Mouse (Mus musculus): ENCODE measurements around the gene Klhdc4. TPM values are rescaled to one million over a fixed set of nuclear protein-coding genes. Genes with fewer than 3 reads are reported as not detected.
A peak's percentile ranks its signal among the peaks of the same experiment; 100 is the strongest.

The Klhdc4 gene
- polyA plus RNA-seq, 1 experiment from 2014 or later = 38.8 TPM

- no peak overlapping the region for H3K4me2 ChIP-seq (ENCODE audit: low read depth, low read length)
- H3K4me3 ChIP-seq (ENCODE audit: low read length) = no peak overlapping the region
- H3K27me3 ChIP-seq (replicated peaks; ENCODE audit: control insufficient read depth, insufficient read depth, low read length) = no peaks in the 10 kb centered on the region
- H3K36me3 ChIP-seq (ENCODE audit: control insufficient read depth, insufficient read depth, low read length) = no peaks in the 10 kb centered on the region
- H3K4me1 ChIP-seq (ENCODE audit: control insufficient read depth, insufficient read depth, low read length) = no peaks in the 10 kb centered on the region
- no peaks in the 10 kb centered on the region for H3K9me3 ChIP-seq (ENCODE audit: control insufficient read depth, low read length)
- no peak overlapping the region for H3K27ac ChIP-seq (ENCODE audit: low read length)
- 96% methylated on average over 5 of the region's 5 CpGs for WGBS
- ATAC-seq = no peak
- no peak overlapping the region for H3K9ac ChIP-seq (ENCODE audit: low read depth, low read length)
Observed at GRCm38 (mm10) chr8:121804829-121805228, 24.5 kb downstream of the Klhdc4 start.

DNA sequence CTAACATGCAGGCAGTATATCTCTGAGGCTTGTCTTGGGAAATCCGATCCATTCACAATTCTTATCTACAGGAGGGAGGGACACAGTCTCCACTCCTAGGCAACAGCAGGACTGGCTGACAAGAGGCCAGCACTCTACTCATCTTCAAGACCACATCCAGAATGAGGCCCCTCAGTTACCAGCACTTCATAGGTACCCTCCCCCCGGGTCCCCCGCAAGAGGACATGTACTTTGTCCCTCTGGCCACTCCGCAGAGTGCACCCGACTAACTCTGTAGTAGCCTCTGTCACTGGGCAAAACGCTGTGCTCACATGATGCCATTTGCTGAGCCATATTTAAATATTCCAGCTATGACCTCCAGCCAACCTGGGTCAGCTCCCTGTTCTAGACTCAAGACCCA, 31.0 kb downstream of the Klhdc4 start:
- Histone ChIP-seq H3K4me2 (ENCODE audit: low read depth, low read length) (no peak overlapping the region), H3K4me3 (ENCODE audit: low read length) (no peak overlapping the region), H3K27ac (ENCODE audit: low read length) (no peak overlapping the region), H3K27me3 (replicated peaks; ENCODE audit: control insufficient read depth, insufficient read depth, low read length) (no peaks in the 10 kb centered on the region), H3K9me3 (ENCODE audit: control insufficient read depth, low read length) (no peaks in the 10 kb centered on the region), H3K4me1 (ENCODE audit: control insufficient read depth, insufficient read depth, low read length) (no peaks in the 10 kb centered on the region), H3K36me3 (ENCODE audit: control insufficient read depth, insufficient read depth, low read length) (0 out of 2 replicates have a peak, but pooled peaks cover 7% of the 10 kb centered on the region), H3K9ac (ENCODE audit: low read depth, low read length) (no peak overlapping the region)
- no peak for ATAC-seq
- WGBS = 77% methylated on average over 6 of the region's 6 CpGs

- H3K9ac ChIP-seq (ENCODE audit: low read depth, low read length) = no peak overlapping the region
- ATAC-seq = no peak
- WGBS = 90% methylated on average over 11 of the region's 11 CpGs
- H3K27me3 ChIP-seq (replicated peaks; ENCODE audit: control insufficient read depth, insufficient read depth, low read length) = no peaks in the 10 kb centered on the region
- no peak overlapping the region for H3K27ac ChIP-seq (ENCODE audit: low read length)
- H3K36me3 ChIP-seq (ENCODE audit: control insufficient read depth, insufficient read depth, low read length) = 0 out of 2 replicates have a peak, but pooled peaks cover 7% of the 10 kb centered on the region
- no peaks in the 10 kb centered on the region for H3K9me3 ChIP-seq (ENCODE audit: control insufficient read depth, low read length)
- H3K4me2 ChIP-seq (ENCODE audit: low read depth, low read length) = no peak overlapping the region
- no peak overlapping the region for H3K4me3 ChIP-seq (ENCODE audit: low read length)
- H3K4me1 ChIP-seq (ENCODE audit: control insufficient read depth, insufficient read depth, low read length) = no peaks in the 10 kb centered on the region
Observed at GRCm38 (mm10) chr8:121796406-121796805, 33.0 kb downstream of the Klhdc4 start.

DNA sequence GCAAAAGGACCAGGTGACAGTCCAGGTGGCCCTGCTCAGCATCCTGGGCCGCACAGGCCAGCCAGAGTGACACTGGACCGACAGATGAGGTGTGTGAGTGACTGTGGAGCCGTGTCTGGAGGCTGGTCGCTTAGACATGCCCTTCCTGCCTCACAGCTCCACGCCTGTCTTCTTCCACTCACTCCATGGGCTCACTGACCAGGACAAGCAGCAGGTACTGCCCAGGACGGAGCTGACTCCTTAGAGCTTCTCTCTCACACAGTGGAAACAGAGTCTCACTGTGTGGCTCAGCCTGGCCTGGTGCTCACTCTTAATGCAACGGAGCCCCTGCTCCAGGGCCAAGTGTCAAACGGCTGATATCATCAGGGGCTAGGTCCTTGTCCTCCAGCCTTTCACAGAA, 33.9 kb downstream of the Klhdc4 start:
- no peaks in the 10 kb centered on the region for H3K9me3 ChIP-seq (ENCODE audit: control insufficient read depth, low read length)
- H3K4me2 ChIP-seq (ENCODE audit: low read depth, low read length) = no peak overlapping the region
- no peak overlapping the region for H3K4me3 ChIP-seq (ENCODE audit: low read length)
- H3K9ac ChIP-seq (ENCODE audit: low read depth, low read length) = no peak overlapping the region
- no peaks in the 10 kb centered on the region for H3K27me3 ChIP-seq (replicated peaks; ENCODE audit: control insufficient read depth, insufficient read depth, low read length)
- no peak overlapping the region for H3K27ac ChIP-seq (ENCODE audit: low read length)
- WGBS = 88% methylated on average over 8 of the region's 8 CpGs
- no peak for ATAC-seq
- H3K36me3 ChIP-seq (ENCODE audit: control insufficient read depth, insufficient read depth, low read length) = 0 out of 2 replicates have a peak, but pooled peaks cover 7% of the 10 kb centered on the region
- H3K4me1 ChIP-seq (ENCODE audit: control insufficient read depth, insufficient read depth, low read length) = no peaks in the 10 kb centered on the region

DNA sequence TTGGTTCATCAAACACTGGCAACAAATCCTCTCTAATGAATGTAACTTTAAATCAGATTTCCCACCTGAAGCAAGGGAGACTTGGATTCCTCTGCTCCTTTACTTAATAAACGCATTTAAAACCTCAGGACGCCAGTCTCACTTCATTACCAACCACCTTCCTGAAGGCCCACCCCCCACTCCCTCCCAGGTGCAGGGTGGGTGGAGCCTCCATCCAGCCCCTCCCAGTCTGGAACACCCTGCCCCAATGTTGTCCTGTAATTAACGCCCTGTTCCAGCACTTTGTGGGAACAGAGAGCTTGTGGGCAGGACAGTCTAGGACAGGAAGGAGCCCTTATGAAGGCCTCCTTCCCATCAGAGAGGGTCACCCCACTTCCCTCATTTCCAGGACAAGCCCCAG, 35.2 kb downstream of the Klhdc4 start:
- H3K4me1 ChIP-seq (ENCODE audit: control insufficient read depth, insufficient read depth, low read length) = no peaks in the 10 kb centered on the region
- 46% methylated on average over 3 of the region's 3 CpGs for WGBS
- ATAC-seq = no peak

DNA sequence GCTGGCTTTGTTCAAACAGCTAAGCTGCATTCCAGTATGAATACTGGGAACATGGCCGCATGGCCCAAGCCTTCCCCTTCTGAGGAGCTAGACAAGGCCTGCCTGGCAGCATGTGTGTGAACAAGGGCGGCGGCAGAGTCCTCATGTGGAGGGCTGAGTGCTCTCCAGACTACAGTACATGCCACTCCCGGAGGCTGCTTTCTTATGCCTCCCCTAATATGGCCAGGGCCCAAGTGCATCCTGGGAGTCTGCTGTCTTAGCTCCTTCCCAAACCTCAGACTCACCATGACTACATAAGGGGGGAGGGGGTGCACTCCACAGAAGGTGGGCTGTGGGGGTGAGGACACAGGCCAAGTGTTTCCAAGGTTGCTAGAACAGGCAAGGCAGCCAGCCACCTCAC, 36.7 kb downstream of the Klhdc4 start:
- whole genome bisulfite sequencing = 56% methylated on average over 4 of the region's 4 CpGs
- ATAC-seq = no peak
- Histone ChIP-seq H3K4me3 (ENCODE audit: low read length) (no peak overlapping the region), H3K4me1 (ENCODE audit: control insufficient read depth, insufficient read depth, low read length) (no peaks in the 10 kb centered on the region), H3K36me3 (ENCODE audit: control insufficient read depth, insufficient read depth, low read length) (0 out of 2 replicates have a peak, but pooled peaks cover 7% of the 10 kb centered on the region), H3K4me2 (ENCODE audit: low read depth, low read length) (no peak overlapping the region), H3K27ac (ENCODE audit: low read length) (0 out of 2 replicates have a peak overlapping the region, but pooled peaks have one; percentile 12), H3K27me3 (replicated peaks; ENCODE audit: control insufficient read depth, insufficient read depth, low read length) (no peaks in the 10 kb centered on the region), H3K9ac (ENCODE audit: low read depth, low read length) (no peak overlapping the region), H3K9me3 (ENCODE audit: control insufficient read depth, low read length) (no peaks in the 10 kb centered on the region)

More for the DNA sequence above, 35.2 kb downstream of the Klhdc4 start:
- Histone ChIP-seq H3K9me3 (ENCODE audit: control insufficient read depth, low read length) (no peaks in the 10 kb centered on the region), H3K27ac (ENCODE audit: low read length) (no peak overlapping the region), H3K4me2 (ENCODE audit: low read depth, low read length) (no peak overlapping the region), H3K36me3 (ENCODE audit: control insufficient read depth, insufficient read depth, low read length) (0 out of 2 replicates have a peak, but pooled peaks cover 7% of the 10 kb centered on the region), H3K27me3 (replicated peaks; ENCODE audit: control insufficient read depth, insufficient read depth, low read length) (no peaks in the 10 kb centered on the region), H3K4me3 (ENCODE audit: low read length) (no peak overlapping the region), H3K9ac (ENCODE audit: low read depth, low read length) (no peak overlapping the region)

- no peak overlapping the region for H3K9ac ChIP-seq (ENCODE audit: low read depth, low read length)
- 0 out of 2 replicates have a peak, but pooled peaks cover 4% of the 10 kb centered on the region for H3K36me3 ChIP-seq (ENCODE audit: control insufficient read depth, insufficient read depth, low read length)
- no peak for ATAC-seq
- no peak overlapping the region for H3K4me2 ChIP-seq (ENCODE audit: low read depth, low read length)
- no peak overlapping the region for H3K4me3 ChIP-seq (ENCODE audit: low read length)
- H3K9me3 ChIP-seq (ENCODE audit: control insufficient read depth, low read length) = no peaks in the 10 kb centered on the region
- WGBS = 56% methylated on average over 7 of the region's 7 CpGs
- H3K27me3 ChIP-seq (replicated peaks; ENCODE audit: control insufficient read depth, insufficient read depth, low read length) = no peaks in the 10 kb centered on the region
- no peaks in the 10 kb centered on the region for H3K4me1 ChIP-seq (ENCODE audit: control insufficient read depth, insufficient read depth, low read length)
- no peak overlapping the region for H3K27ac ChIP-seq (ENCODE audit: low read length)
Observed at GRCm38 (mm10) chr8:121792159-121792558, 37.2 kb downstream of the Klhdc4 start.

- no peaks in the 10 kb centered on the region for H3K9me3 ChIP-seq (ENCODE audit: control insufficient read depth, low read length)
- no peaks in the 10 kb centered on the region for H3K4me1 ChIP-seq (ENCODE audit: control insufficient read depth, insufficient read depth, low read length)
- H3K4me3 ChIP-seq (ENCODE audit: low read length) = no peak overlapping the region
- H3K4me2 ChIP-seq (ENCODE audit: low read depth, low read length) = no peak overlapping the region
- ATAC-seq = no peak
- no peak overlapping the region for H3K27ac ChIP-seq (ENCODE audit: low read length)
- H3K36me3 ChIP-seq (ENCODE audit: control insufficient read depth, insufficient read depth, low read length) = no peaks in the 10 kb centered on the region
- H3K9ac ChIP-seq (ENCODE audit: low read depth, low read length) = no peak overlapping the region
- 84% methylated on average over 8 of the region's 8 CpGs for WGBS
- no peaks in the 10 kb centered on the region for H3K27me3 ChIP-seq (replicated peaks; ENCODE audit: control insufficient read depth, insufficient read depth, low read length)
Observed at GRCm38 (mm10) chr8:121788786-121789185, 40.6 kb downstream of the Klhdc4 start.

DNA sequence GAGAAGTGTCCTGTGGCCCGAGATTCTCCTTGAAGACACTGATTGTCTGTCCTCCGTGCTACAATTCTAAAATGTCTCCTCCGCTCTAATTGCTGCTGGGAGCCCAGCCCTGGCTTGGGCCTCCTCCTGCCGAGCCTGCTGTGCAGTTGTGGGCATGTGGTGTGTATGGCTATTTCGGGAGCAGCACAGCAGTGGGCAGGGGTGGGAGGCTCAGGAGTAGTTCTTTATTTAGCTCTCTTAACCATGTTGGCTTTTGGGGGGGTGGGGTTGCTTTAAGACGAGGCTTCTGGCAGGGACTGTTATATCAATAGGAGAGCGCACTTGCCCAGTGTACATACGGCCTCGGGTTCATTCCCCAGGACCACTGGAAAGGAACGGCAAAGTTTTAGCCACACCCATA, 42.8 kb downstream of the Klhdc4 start:
- no peaks in the 10 kb centered on the region for H3K4me1 ChIP-seq (ENCODE audit: control insufficient read depth, insufficient read depth, low read length)
- H3K9ac ChIP-seq (ENCODE audit: low read depth, low read length) = no peak overlapping the region
- H3K27me3 ChIP-seq (replicated peaks; ENCODE audit: control insufficient read depth, insufficient read depth, low read length) = no peaks in the 10 kb centered on the region
- H3K4me3 ChIP-seq (ENCODE audit: low read length) = no peak overlapping the region
- H3K27ac ChIP-seq (ENCODE audit: low read length) = no peak overlapping the region
- no peak for ATAC-seq
- 50% methylated on average over 10 of the region's 10 CpGs for WGBS
- no peaks in the 10 kb centered on the region for H3K9me3 ChIP-seq (ENCODE audit: control insufficient read depth, low read length)
- H3K4me2 ChIP-seq (ENCODE audit: low read depth, low read length) = no peak overlapping the region
- H3K36me3 ChIP-seq (ENCODE audit: control insufficient read depth, insufficient read depth, low read length) = no peaks in the 10 kb centered on the region

DNA sequence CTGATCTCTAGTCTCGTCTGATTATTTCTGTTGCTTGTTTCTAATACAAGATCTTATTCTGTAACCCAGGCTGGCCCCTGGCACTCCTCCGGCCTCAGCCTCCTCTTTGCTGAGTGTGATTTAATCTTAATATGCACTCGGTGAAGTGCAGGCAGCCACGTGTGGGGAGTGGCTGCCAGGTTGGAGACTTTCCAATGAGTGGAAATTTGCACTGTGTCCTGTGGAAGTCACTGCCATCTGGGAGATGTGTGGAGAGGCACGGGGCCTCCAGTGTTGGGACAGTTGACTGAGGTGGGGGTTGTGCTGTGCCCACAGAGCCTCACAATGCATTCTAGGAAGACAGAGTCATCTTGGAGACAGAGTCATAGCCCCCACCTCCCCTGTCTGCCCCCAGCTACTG, 46.9 kb downstream of the Klhdc4 start:
- H3K36me3 ChIP-seq (ENCODE audit: control insufficient read depth, insufficient read depth, low read length) = no peaks in the 10 kb centered on the region
- H3K27me3 ChIP-seq (replicated peaks; ENCODE audit: control insufficient read depth, insufficient read depth, low read length) = no peaks in the 10 kb centered on the region
- H3K4me2 ChIP-seq (ENCODE audit: low read depth, low read length) = no peak overlapping the region
- 64% methylated on average over 5 of the region's 5 CpGs for WGBS
- no peak for ATAC-seq
- H3K9ac ChIP-seq (ENCODE audit: low read depth, low read length) = no peak overlapping the region
- no peak overlapping the region for H3K4me3 ChIP-seq (ENCODE audit: low read length)
- H3K4me1 ChIP-seq (ENCODE audit: control insufficient read depth, insufficient read depth, low read length) = peaks cover 2% of the 10 kb centered on the region; the same call in 1 of the 2 replicates
- H3K27ac ChIP-seq (ENCODE audit: low read length) = no peak overlapping the region
- no peaks in the 10 kb centered on the region for H3K9me3 ChIP-seq (ENCODE audit: control insufficient read depth, low read length)

Data from intestine, embryonic 16.5 days (tissue).